Mouse (Mus musculus): ENCODE data around the gene Rptor. TPM values are rescaled to one million over a fixed set of nuclear protein-coding genes. Genes with fewer than 3 reads are reported as not detected.

Gene Rptor
- total RNA-seq, 2 experiments from 2014 or later, result 24.9 to 32.5 TPM

DNA sequence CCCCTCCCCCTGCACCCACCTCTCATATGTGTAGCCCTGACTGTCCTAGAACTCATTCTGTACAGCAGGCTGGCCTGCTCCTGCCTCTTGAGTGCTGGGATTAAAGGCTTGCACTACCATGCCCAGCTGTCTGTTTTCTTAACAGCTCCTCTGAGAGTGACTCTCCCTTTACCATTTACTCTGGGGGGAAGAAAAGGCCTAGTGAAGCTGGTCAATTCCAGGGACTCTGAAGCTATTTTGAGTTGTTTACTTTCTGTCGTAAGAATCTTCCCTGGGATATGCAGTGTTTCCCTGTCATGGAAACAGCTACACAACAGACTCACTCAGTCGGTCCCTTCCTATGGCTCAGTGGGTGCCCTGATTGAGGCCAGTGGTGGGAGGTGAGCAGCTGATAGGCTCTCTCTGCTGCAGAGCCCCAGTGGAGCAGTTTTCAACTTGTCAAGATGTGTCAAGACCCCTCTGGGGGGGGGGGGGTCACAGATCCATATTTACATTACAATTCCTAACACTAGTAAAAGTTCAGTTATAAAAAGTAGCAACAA is 63.9 kb downstream of the Rptor start:
- H3K27ac ChIP-seq, result peak overlapping the region; percentile 85
- TF ChIP-seq CTCF (IDR thresholded peaks at IDR 0.05), result no peak
- intact Hi-C loops (cut with DNase I), result loop anchor here (2.0 kb wide), 1 partner anchor 54 kb away; no protein-coding TSS in a partner anchor
- no peak for DNase-seq
- H3K4me3 ChIP-seq, result peak overlapping the region; percentile 30

DNA sequence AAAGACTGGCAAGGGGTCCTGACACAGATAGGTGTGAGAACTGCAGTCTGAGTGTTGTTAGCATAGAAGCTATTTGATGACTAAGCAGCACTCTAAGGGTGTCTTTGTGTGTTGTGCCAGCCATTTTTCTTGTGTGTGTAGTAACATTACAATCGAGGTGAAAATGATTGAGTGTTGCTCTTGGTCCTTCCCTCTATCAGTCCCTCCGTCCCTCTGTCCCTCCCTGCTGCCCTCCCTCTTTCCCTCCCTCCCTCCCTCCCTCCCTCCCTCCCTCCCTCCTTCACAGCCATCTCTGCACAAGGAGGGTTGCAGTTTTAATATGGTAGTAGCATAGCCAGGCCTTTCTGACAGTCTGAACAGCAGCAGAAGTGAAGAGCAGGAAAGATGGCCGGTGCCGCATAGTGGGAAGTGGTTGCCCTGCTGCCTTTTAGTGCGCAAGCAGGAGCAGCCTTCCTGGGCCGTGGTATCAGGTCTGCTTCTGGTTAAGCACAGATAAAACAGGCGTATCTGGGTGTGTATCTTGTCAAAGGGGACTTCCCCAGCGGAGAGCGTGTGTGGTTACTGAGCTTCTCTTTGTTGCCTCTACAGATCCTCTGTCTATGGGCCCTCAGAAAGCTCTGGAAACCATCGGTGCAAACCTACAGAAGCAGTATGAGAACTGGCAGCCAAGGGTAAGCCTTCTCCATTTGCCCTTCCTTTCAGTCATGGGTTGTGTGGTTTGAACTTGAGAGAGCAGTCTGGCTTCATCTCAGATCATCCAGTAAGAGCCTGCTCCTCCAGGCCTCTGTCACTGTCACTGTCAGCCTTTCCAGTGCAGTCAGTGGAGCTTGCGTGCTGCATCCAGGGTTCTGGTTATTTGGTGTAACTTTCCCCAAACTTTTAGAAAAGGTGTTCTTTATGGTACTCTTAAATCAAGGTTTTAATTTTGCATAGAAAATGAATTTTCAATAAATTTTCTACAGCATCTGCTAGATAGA is 68.3 kb downstream of the Rptor start:
- H3K27ac ChIP-seq, result no peak overlapping the region
- no peak overlapping the region for H3K4me3 ChIP-seq
- intact Hi-C loops (cut with DNase I), result no loop called here
- no peak for DNase-seq
- no peak for TF ChIP-seq CTCF (IDR thresholded peaks at IDR 0.05)

DNA sequence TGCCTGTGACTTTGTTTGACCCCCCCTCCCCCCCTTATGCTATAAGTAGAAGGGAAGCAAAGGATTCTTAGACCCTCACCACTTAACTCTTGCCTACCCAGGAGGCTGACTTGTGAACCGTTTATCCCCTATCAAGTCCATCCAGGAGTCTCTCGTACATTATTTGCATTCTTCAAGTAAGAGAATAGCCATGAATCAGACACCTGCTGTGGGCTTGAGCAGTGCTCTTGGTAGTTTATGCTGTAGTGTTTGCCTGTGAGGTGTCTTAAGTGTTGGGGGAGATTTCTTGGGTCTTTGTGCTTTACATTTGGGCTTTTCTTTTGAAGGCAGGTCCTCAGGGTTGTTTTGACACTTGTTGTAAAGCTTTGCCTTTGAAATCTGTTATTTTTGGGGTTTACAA is 69.3 kb downstream of the Rptor start:
- TF ChIP-seq CTCF (IDR thresholded peaks at IDR 0.05), result no peak
- intact Hi-C loops (cut with DNase I), result no loop called here

DNA sequence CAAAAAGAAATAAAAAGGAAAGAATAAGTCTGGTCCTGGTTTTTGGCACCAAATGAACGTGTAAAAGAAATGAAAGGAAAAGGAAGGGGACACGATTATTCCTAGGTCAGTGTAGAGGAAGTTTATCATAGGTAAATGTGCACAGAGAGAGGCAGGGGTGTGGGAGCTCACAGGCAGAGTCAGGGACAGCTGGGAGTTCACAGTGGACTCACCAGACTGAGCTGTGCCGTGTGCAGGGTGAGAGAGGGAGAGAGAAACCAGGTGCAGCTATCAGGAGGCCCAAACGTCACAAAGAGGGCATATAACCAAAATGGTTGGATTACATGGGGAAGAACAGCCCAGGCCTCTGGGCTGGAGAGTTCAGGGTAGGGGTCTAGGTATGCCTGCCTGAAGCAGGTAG is 70.1 kb downstream of the Rptor start:
- TF ChIP-seq CTCF (IDR thresholded peaks at IDR 0.05), result no peak
- no peak overlapping the region for H3K27ac ChIP-seq
- no peak for DNase-seq
- intact Hi-C loops (cut with DNase I), result no loop called here
- H3K4me3 ChIP-seq, result no peak overlapping the region

More for the DNA sequence above, 69.3 kb downstream of the Rptor start:
- H3K4me3 ChIP-seq, result no peak overlapping the region
- no peak for DNase-seq
- H3K27ac ChIP-seq, result no peak overlapping the region

DNA sequence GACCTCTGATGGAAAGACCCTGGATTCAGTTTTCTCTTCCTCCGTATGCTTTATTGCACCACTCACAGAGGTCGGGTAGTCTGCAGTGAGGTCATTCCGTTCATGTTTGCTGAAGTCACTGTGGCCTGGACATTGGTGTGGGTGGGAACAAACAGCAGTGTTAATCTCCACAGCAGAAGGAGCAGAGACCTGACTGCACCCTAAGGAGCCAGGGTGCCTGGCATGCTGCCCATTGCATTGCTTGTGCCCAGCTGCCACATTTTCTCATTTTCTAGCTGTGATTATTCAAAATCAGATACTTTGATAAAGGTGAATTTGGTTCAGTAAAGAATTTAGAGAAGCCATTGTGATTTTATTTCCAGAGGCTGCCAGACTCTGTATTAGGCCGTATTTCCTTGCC is 72.1 kb downstream of the Rptor start:
- intact Hi-C loops (cut with DNase I), result no loop called here
- no peak for DNase-seq
- H3K4me3 ChIP-seq, result no peak overlapping the region
- no peak overlapping the region for H3K27ac ChIP-seq
- no peak for TF ChIP-seq CTCF (IDR thresholded peaks at IDR 0.05)

DNA sequence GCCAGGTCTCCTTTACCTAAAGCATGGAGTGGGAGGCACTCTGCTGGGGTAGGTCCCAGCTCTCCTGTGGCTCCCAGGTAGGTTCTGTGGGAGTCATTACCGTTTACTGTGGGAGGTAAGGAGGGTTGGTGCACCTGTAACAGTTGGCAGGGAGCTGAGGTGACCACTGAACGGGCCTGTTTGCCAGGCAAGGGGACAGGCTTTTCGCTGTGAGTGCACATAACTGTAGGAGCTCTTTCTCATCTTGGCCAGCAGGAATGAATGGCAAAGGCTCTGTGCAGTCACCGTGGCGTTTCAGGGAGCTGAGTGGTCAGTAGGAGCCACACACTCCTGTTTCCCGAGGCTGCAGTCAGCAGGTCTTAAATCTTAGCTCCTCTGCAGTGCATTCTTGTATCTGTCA is 72.8 kb downstream of the Rptor start:
- no peak overlapping the region for H3K27ac ChIP-seq
- no peak for DNase-seq
- no peak for TF ChIP-seq CTCF (IDR thresholded peaks at IDR 0.05)
- no peak overlapping the region for H3K4me3 ChIP-seq
- intact Hi-C loops (cut with DNase I), result no loop called here

DNA sequence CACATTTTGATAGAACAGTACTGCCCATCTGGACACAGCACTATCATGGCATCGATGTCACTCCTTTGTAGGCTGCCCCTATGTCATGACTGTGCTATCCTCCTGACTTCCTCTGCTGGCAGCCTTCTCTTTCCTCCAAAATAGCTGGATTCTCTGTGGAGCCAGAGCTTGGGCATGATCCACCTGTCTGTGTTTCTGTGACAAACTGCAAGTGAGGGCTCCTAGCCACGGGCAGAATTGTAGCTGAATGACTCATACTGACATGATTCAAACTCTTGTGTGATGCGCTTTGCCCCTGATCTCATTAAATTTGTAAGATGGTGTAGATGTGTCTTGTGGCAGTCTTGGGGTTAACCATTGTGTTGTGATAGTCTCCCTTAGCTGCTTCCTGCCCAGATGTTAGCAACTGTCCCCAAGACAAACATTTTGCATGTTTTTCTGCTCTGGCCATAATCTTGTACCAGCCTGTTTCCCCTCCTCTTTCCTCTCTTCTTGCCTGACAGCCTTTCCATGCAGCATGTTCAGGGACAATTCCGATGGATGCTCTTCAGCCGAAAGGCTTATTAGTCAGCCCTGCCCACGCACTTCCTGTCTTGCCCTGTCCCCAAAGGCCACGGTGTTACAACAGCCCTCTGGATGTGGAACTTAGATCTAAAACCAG is 74.2 kb downstream of the Rptor start:
- H3K4me3 ChIP-seq, result no peak overlapping the region
- no peak for TF ChIP-seq CTCF (IDR thresholded peaks at IDR 0.05)
- intact Hi-C loops (cut with DNase I), result no loop called here
- H3K27ac ChIP-seq, result 0 out of 2 replicates have a peak overlapping the region, but pooled peaks have one; percentile 16
- peak; percentile 54 for DNase-seq

DNA sequence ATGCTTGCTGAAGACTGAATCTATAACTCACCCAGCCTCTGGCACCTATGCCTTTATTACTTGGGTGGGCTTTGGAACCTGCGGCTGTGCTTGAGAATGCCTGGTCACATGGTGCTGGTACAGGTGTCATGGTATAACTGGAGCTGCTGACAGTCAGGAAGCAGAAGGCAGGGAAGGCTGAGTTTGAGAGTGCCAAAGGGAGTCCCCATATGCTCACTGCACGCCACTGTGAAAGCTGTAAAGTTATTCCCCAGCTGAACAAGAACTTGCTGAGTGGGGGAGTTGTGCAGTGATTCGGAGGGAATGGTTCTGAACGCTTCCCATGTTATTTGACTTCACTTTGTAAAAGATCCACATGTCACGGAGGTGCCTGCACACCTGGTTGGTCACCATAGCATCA is 75.7 kb downstream of the Rptor start:
- Histone ChIP-seq H3K4me3 (no peak overlapping the region), H3K27ac (no peak overlapping the region)
- DNase-seq, result no peak
- intact Hi-C loops (cut with DNase I), result no loop called here
- no peak for TF ChIP-seq CTCF (IDR thresholded peaks at IDR 0.05)

DNA sequence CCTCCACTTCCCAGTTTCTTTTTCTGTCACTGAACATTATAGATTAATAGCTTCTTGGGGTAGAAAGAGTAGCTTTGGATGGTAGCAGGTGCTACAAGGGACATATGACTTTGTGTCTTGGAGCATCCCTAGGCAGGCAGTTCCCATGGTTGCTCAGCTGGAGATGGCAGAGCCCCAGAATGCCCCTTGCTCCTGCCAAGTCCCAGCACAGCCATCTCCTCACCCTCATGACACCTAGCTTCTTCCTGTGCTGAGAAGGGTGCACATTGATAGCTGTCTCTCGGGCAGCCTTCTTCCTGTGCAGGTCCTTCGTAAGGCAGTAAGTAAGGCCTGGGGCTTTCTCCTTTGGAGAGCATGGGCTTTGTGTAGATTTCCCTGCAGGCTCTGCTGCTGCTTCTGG is 78.0 kb downstream of the Rptor start:
- intact Hi-C loops (cut with DNase I), result no loop called here
- DNase-seq, result peak; percentile 44
- TF ChIP-seq CTCF (IDR thresholded peaks at IDR 0.05), result no peak
- Histone ChIP-seq H3K27ac (no peak overlapping the region), H3K4me3 (no peak overlapping the region)

DNA sequence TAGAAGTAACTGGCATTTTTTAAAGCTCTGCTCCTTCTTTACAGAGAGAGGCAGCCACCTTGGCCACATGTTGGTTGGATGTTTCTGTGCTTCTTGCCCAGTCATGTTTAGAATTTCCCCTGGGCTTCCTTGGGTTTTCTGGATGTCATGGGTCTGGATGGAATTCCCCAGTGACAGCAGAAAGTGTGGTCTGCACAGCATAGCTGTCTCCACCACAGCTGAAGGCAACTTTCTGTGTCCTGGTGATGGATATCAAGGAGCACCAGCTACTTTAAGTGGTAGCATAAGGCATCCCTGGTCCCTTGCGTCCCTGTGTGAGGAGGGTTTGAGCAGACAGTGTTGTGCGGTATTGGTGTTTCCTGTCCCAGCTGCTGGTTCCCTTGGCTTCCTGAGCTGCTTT is 79.6 kb downstream of the Rptor start:
- TF ChIP-seq CTCF (IDR thresholded peaks at IDR 0.05), result no peak
- no peak overlapping the region for H3K4me3 ChIP-seq
- intact Hi-C loops (cut with DNase I), result no loop called here
- no peak overlapping the region for H3K27ac ChIP-seq
- no peak for DNase-seq

DNA sequence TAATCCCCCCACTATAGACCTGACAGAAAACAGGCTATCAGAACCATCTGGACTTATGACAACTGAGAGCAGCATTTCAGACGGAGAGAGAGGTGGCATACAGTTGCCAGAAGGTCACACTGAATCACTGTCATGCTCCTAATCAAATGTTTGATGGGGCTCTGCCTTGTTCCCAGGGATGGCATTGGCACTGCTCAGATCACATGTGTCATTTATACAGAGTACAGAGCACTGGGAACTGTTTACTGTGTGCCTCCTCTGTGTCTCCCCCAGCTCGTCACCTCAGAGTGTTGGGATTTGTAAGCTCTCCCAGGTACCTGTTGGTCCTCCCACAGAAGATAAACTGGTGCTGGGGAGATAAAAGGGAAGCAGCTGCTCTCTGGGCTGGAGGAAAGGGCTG is 81.1 kb downstream of the Rptor start:
- no peak for DNase-seq
- H3K27ac ChIP-seq, result peak overlapping the region; percentile 17; the same call in 1 of the 2 replicates
- H3K4me3 ChIP-seq, result no peak overlapping the region
- intact Hi-C loops (cut with DNase I), result no loop called here
- no peak for TF ChIP-seq CTCF (IDR thresholded peaks at IDR 0.05)

DNA sequence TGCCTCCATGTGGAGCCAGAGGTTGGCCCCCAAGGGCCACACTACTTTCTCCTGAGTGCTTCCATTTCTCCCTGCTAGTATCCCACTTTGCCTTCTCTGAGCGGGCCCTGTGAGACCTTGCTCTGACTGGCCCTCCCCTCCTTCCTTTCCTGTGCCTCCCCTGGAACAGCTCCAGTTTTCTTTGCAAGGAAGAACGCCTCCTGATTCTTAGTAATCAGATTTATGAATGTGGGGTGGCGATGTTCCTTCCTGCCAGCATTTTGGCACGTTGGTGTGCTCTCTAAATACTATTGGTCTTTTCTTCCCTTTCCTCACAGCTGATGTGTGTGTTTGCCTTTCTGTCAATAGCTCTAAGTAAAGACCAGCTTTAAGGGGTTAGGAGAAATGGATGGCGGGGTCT is 82.8 kb downstream of the Rptor start:
- intact Hi-C loops (cut with DNase I), result no loop called here
- DNase-seq, result no peak
- TF ChIP-seq CTCF (IDR thresholded peaks at IDR 0.05), result no peak
- Histone ChIP-seq H3K4me3 (no peak overlapping the region), H3K27ac (peak overlapping the region; percentile 28; the same call in 1 of the 2 replicates)

Measured in gastrocnemius, adult 2 months (tissue).